Mouse (Mus musculus) layer of hippocampus, postnatal 25 days (tissue): ENCODE results near the gene 9530077C05Rik. TPM values are rescaled to one million over a fixed set of nuclear protein-coding genes. Genes with fewer than 3 reads are reported as not detected.
"Not testable (repeated sequence)": the region's sequence is repeated elsewhere in the genome, so short reads cannot be mapped to it uniquely, and the experiment has no call there.

ENCODE experiments used
- DNase-seq, 2 experiments: peaks; one replicate each; pipeline ENCODE4 v3.0.0; 2022; ENCODE audit warnings: mixed read lengths in 2 of 2, low spot score in 1 of 2; ENCODE audit errors: extremely low spot score in 1 of 2
- total RNA-seq, 2 experiments: library from RNA; stranded (reverse); gene quantifications; 2 replicates each; pipeline ENCODE4 v1.2.3; 2021

The 9530077C05Rik gene
- total RNA-seq, result 1 to 10 TPM; 6.0 to 6.8 TPM

DNA sequence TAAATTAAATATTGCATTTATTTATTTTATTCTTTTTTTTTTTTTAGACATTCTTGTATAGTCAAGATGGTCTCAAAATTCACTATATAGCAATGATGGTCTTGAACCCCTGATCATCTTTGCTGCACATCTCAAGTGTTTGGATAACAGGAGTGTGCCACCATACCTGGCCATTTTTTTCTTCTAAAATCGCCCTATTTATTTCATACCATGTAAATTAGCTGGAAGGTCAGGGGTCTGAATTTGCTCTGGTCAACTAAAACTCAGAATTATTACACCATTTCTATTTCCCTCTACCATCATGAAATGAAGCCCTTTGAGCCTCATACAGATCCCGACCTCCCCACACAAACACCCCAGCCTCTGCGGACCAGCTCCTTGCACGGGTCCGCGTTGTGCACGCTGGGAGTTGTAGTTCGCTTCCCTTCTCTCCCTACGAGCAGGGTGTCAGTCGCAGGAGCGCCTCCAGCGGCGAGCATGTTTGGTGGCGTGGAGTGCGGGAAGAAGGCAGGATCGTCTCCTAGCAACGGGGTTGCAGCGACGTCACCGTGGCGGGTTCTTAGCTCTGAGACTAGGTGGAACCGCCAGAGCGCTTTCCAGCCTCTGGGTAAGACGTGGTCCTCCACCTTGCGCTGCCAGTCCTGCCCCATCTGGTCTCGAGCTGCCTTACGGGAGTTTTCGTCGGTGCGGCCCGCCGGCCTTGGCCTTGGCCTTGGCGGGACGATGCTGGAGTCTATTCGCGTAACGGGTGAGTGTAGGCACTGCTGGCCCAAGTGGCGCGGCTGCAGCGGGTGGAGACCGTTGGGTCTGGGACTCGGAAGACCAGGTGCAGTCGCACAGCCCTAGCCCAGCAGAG, at the start of gene 9530077C05Rik:
Gene 9530077C05Rik (plus strand): TSS at position 512 of the 856 bp plus-strand sequence.
- DNase-seq, result peak; percentile 91 to 94

DNA sequence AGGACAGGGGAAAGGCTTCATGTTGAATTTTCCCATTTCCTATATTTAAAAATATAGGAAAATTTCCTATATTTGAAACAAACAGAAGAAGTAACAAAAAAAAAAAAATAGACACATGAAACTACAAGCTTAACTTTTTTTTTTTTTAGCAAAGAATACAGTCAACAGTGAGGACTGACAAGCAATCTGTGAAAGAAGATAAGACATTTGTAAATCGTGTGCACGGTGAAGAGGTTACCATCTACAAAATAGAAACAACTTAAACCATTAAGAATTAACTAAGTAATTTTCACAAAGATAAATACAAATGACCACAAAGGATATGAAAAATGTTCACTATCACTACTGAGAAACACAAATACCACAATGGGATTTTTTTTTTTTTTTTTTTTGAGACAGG, 45.1 kb upstream of the 9530077C05Rik start:
- no peak for DNase-seq

DNA sequence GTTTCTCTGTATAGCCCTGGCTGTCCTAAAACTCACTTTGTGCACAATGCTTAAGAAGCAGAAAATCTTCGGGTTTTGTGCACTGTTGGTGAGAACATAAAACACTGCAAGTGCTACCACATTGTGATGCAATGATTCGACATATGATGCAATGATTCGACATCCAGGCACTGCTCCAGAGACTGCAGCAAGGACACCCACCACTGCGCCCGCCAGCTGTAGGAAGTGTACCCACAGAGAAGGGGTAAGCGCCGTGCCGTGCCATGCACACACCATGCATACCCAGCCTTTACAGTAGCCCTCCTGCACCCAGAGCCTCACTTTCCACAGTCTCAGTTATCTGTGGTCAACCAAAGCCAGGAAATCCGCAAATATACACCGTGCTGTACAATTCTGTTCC, 44.7 kb upstream of the 9530077C05Rik start:
- no peak for DNase-seq

DNA sequence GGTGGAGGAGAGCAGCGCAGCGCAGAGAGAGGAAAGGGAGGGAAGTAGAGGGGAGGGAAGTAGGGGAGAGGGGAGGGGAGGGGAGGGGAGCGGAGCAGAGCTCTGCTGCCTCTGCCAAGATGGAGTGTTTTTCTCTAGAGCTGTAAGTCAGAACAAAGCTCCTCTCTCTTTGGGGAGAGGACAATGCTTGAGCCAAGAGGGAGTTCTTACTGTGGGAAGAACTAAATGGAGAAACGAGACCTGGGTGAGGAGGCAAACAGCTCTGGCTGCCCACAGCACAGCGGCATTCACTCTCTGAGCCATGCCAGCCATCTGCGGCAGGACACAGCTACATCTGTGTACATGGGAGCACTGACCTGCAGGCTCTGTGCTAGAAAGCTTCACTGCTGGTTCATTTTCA, 43.3 kb upstream of the 9530077C05Rik start:
- no peak for DNase-seq

DNA sequence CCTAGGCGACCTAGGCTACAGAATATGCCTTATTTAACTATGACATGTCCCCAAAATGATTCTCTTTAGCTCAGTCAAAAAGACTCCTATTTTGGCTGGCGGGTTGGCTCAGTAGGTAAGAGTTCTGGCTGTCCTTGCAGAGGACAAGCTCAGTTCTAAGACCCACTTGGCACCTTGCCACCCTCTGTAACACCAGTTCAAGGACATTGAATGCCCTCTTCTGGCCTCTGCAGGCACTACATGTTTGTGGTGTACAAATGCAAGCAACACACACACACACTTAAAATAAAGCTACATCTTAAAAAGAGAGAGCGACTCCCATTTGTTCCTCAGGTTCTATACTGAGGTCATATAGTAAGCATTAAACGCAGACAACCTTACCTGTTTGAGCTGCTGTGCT, 38.6 kb upstream of the 9530077C05Rik start:
- no peak for DNase-seq

DNA sequence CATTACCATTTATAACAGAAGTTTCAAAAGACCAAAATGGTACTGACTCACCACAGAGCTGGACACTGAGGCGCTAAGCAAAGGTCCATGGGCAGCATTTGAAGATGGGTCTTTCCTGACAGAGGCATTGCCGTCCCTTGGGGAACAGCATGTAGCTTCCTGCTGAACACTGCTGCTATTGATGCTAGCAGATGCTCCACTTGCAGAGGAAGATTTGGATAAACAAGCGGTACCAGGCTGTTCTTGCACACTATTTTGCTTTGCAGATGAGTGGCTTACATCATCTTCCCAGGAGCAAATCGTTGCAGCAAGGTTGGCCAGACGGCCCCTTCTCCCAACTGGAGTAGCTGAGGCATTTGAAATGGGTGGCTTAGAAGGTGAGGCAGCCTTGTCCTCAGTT, 35.2 kb upstream of the 9530077C05Rik start:
- DNase-seq, result peak; percentile 7 to 11

DNA sequence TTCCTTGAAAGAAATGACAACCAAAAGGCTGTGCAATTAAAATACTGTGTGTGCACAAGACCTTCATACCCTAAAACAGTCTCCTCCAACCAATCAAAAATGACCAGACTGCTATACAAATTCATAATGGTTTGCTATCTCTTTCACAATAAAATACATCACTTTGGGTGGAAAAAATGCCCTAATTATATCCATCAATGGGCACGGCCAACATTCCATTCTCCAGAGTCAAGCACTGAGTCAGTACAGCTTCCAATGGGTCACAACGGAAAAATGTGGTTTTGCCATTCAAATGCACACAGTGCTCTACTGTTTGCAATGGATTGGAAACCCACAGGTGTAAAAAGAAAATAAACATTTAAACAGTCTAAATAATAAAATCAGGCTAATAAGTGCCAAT, 25.4 kb upstream of the 9530077C05Rik start:
- no peak for DNase-seq

DNA sequence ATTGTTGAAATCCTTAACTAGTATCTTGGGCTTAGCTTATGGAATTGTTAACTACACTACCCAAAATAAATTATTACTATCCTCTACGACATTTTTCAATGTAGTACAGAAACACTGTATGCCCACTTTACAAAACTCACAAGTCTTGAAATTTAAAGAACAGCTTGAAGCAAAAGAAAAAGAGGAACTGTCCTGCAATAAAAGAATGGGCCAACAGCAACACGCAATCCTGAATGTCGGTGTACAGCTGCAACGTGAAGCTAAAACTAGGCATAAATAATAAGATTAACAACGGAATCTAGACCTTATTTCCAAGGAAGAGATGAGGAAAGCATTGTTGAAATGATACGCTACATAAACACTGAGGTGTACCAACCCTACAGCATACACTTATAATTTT, 23.4 kb upstream of the 9530077C05Rik start:
- no peak for DNase-seq

DNA sequence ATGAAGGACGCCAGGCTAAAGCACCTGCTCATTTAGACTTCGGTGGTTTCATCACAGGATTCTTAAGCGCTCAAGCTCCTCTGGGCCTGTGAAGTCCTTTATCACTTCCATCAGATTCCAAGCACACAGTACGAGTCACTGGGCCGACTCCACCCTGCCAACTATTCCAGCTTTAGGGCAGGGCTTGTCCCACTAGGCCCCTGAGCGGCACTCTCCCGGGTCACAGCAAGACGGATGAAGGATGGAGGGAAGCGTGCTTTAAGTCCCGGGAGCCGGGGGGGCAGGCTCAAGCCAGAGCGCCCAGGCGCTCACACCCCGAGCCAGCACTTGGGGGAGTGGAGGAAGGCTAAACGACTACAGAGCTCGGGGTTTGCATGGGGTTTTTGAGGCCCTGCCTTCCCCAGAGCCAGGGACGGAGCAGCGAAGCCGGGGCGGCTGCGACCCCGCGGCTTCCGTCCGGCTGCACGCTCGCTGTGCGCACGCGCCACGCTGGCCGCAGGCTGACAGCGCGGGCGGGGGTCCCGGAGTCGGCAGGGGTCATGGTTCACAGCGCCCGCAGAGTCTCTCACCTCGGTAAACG, 22.8 kb upstream of the 9530077C05Rik start:
- no peak for DNase-seq

DNA sequence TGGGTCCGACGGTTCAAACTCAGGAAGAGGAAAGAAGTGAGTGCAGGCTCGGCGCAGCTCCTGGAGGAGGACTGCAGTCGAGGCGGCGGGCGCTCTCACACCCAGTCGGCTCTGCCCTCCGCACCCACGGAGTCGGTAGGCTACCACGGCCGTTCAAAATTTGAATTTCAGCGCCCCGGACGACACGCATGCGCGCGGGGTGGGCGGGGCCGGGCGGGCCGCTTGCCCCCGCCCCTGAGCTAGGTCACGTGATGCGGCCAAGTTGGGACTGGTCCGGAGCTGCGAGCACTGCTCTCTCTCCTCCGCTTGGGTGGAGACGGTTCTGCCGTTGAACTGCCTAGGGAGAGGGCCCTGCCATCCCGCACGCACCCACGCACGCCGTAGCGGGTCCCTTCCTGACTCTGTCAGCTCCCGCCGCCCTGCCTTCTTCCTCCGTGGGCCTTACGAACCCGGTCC, 22.3 kb upstream of the 9530077C05Rik start, which contains the start of gene Anln:
Gene Anln (minus strand): TSS at position 168 of the 456 bp plus-strand sequence.
- DNase-seq, result peak; percentile 76 to 86

DNA sequence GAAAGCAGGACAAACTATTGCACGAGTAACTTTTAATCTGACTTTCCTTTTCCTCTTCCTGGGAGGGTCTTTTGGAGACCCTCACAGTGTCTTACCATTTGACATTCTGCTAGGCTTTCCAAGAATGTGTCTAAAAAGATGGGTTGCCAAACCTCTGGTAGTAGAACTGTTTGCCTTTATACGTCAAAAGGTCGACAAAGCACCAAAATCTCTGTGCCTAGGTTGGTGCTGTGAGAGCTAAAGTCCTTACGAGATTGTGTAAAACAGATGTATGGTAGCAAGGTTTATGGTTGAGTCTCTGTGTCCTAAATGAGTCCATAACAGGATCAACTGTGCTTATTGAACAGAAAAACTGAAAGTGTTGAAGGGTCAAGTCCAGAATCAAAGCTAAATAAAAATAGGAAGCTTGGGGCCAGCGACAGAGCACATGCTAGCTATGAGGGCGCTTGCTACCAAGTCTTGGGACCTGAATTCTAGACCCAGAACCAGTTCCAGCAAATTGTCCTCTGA, 21.5 kb upstream of the 9530077C05Rik start:
- DNase-seq, result no peak

DNA sequence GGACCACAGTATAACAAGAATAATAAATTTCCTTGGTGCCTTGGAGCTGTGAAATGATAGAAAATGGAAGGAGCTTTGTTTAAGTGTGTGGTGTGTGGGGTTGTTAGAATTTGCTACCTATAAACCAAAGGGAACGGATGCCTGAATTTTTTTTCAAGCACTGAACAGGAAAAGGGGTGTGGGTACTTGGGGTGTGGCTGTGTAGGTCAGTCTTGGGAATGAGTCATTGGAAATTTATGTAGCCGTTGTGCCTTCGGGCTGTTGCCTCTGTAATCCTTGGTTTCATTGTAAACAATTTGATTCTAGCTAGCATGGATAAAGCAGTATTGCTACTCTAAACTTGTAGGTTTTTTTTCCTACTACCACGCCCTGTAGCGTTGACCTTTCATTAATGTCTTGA, 20.9 kb upstream of the 9530077C05Rik start:
- no peak for DNase-seq

DNA sequence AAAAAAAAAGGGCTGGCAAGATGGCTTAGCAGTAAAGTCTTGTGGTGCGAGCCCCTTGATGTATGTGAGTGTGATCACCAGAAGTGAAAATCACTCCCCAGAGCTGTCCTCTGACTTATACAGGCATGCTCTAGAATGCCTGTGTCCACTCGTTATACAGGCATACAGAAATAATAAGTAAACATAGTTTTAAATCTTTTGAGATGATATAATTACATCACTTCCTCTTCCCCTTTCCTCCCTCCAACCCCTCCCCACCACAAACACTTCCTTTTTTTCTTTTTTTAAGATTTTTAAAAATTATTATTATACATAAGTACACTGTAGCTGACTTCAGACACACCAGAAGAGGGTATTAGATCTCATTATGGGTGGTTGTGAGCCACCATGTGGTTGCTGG, 16.6 kb upstream of the 9530077C05Rik start:
- DNase-seq, result no peak

DNA sequence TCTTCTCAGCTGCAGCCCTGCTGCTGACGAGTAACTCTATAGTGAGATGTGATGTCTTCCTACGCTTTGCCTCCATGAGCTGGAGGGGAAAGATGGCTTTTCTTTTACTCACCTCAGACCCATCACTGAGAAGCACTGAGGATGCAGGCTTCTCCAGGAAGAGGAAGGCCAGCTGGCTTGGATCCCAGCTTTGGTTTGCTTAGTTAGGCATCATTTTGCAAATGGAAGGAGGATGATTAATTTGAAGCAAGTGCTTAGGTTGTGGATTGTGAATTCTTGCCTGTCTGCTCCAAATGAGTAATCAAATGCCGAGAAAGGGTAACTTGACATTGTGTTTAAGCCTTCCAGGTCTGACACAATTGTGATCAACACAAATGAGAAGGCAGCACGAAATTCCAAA, 12.3 kb upstream of the 9530077C05Rik start:
- DNase-seq, result no peak

DNA sequence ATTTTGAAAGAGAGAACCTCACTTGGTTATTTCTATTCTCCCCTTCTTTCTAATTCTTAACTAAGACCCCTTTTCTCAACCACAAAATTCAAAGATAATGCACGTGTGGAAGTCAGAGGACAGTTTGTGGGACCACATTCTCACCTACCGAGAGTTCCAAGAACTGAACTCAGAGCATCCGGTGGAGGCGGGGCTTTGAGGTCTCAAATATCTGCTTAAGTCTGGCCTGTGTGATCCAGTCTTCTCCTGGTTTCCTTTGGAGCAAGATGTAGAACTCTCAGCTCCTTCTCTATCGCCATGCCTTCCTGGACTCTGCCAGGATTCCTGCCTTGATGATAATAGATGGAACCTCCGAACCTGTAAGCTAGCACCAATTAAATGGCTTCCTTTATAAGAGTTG, 9.3 kb upstream of the 9530077C05Rik start:
- no peak for DNase-seq

DNA sequence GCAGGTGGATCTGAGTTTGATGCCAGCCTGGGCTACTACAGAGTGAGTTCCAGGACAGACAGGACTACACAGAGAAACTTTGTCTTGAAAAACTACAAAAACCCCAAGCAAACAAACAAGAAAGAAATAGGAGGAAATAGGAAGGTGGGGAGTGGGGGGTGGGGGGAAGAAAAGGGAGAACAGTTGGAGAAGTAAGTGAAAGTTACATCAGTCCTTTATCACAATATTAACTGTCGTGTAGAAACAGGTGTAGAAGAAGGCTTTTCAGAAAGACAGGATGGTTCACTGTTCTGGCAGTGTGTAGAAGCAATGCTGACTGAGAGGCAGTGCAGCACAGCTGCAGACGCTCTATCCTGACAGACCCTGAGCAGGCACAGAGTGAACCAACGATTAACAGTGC, 8.3 kb upstream of the 9530077C05Rik start:
- DNase-seq, result no peak

DNA sequence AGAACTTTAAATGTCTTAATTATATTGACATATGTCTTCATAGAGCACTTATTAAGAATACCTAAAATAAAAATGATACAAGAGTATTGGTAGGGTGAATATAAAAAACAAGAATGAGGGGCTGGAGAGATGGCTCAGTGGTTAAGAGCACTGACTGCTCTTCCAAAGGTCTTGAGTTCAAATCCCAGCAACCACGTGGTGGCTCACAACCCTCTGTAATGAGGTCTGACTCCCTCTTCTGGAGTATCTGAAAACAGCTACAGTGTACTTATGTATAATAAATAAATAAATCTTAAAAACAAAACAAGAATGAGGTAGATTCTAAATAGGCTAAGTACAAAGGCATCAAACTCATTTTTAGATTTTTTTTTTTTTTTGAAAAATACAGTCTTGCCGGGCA, 7.8 kb upstream of the 9530077C05Rik start:
- not testable (repeated sequence) for DNase-seq

DNA sequence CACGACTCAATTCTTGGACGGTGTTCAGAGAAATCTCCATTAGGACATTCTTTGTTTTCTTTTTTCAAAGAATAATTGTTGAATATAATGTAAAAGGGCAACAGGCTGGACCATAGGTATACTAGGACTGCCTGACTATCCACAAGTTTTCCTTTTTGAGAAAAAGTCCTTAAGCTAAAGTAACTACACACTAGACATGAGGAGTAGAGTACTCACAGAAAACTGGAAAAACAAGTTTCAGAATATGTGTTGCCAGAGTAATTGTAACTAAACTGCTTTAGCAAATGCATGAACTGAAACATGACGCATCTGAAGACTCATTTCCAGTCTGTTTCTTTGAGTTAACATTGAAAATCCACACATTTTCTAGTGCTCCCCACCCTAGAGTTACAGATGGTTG, 5.9 kb upstream of the 9530077C05Rik start:
- DNase-seq, result no peak

DNA sequence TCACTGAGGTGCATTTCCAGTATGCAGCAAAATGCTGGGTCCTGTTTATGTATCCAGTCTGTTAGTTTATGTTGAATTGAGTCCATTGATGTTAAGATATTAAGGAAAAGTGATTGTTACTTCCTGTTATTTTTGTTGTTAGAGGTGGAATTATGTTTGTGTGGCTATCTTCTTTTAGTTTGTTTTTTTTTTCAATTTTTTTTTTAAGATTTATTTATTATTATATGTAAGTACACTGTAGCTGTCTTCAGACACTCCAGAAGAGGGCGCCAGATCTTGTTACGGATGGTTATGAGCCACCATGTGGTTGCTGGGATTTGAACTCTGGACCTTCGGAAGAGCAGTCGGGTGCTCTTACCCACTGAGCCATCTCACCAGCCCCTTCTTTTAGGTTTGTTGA, 3.7 kb upstream of the 9530077C05Rik start:
- not testable (repeated sequence) for DNase-seq

DNA sequence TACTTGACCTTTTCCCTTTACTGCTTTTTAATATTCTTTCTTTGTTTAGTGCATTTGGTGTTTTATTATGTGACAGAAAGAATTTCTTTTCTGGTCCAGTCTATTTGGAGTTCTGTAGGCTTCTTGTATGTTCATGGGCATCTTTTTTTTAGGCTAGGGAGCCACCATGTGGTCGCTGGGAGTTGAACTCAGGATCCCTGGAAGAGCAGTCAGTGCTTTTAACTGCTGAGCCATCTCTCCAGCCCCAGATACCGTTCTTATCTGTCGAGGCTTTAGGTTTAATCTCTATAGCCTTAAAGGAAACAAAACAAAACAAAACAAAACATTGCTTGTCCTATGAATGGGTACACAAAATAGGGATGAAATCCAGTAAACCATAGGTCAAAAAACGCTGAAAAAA, 3.0 kb upstream of the 9530077C05Rik start:
- DNase-seq, result peak in 1 of 2 experiments; percentile 26

DNA sequence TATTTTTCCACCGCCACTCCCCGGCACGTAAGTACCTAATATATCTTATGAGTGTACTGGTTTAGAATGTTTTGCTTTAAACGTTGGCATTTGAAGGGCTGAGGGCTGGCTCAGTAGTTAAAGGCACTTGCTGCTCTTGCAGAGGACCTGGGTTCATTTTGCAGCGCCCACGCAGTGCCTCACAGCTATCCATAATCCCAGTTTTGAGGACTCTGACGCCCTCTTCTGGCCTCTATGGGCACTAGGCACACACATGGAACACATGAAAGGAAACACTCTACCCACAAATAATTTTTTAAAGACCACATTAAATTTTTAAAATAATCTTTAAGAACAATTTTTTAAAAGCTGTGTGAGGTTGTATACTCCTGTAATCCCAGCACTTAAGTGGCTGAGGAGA, 1.8 kb upstream of the 9530077C05Rik start:
- DNase-seq, result no peak

DNA sequence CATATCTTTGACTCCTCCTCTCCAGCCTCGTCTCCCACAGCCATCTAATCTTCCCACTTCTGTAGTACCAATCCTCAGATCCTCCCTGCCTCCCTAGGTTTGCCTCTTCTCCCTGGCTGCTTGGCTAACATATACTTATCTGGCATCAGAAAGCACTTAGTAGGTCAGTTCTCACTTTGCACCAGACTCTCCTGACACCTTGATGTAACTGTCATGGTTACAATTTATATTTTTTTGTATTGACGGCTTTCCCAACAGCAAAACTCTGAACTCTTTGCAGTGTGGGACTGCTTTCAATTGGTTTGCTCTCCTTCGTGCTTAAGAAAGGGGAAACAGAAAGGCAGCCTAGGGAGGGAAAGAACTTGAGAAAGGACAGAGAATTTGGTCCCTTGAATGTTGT, 4.9 kb downstream of the 9530077C05Rik start:
- no peak for DNase-seq
